Mouse (Mus musculus) liver, adult 2 months (tissue): ENCODE measurements around the gene Polr2h.

Source experiments
- CTCF ChIP-seq: fragments of 200-500 bp; IDR thresholded peaks from 2 replicates; pipeline ENCODE4 v1.5.1; 2011; ENCODE audit warnings: low read depth, low read length, control low read depth
- POLR2A ChIP-seq: fragments of 200-500 bp; IDR thresholded peaks from 2 replicates; pipeline ENCODE4 v1.6.1; 2011; ENCODE audit warnings: low read length, control low read depth; ENCODE audit not compliant: insufficient read depth; ENCODE audit errors: extremely low read depth

DNA sequence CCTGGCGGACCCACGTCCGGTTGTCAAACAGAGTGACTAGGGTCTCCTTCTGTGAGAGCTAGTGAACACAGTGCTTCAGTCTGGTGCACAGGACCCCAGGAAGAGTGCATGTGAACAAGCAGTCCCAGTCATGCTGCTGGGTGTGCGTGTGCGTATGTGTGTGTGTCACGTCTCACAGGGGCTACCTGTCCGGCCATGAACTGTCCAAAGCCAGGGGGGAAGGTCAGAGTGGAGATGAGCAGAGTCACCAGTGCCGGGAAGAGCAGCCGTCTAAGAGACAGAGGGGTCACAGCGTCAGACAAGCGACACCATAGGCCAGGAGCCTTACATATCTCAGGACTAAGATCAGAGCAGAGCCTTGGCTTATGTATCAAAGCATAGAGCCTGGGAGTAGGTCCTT, 7.1 kb upstream of the Polr2h start:
- TF ChIP-seq POLR2A (no peak), CTCF (no peak)
